Mouse (Mus musculus) embryonic stem cell, embryonic (primary cell): ENCODE measurements at regions not wholly inside any gene's neighbourhood (a gene's known extent, or its start where the extent isn't known, plus 50 kb on each side); places are given as distances from the start of the nearest gene placed in this dataset.
"Not testable (repeated sequence)": the region's sequence is repeated elsewhere in the genome, so short reads cannot be mapped to it uniquely, and the experiment has no call there.

ENCODE experiments used
- CTCF ChIA-PET, 4 experiments: fragments of 300-600 bp in 2 of 4; fragments of 350-600 bp in 2 of 4; sonication (Branson Sonifier 250); formaldehyde crosslinking; loops; one replicate each; lab custom pipeline; 2022; ENCODE audit warnings: inconsistent platforms in 2 of 4; lab: Charles Lee
- POLR2A ChIA-PET, 4 experiments: fragments of 300-600 bp in 2 of 4; fragments of 350-600 bp in 2 of 4; sonication (Branson Sonifier 250); formaldehyde crosslinking; loops; one replicate each; lab custom pipeline; 2022; ENCODE audit warnings: antibody characterized with exemption in 4 of 4, inconsistent platforms in 1 of 4; lab: Charles Lee

GRCm38 (mm10) chr19:29869526-29869925 lies 55.4 kb upstream of the Il33 start:
- CTCF ChIA-PET: interaction anchor here in 1 of 4 experiments (0.7 kb wide), 1 partner anchor 78 kb away, joined by 3 read pairs; no protein-coding TSS in a partner anchor
- POLR2A ChIA-PET: interaction anchor here in 1 of 4 experiments (0.9 kb wide), 1 partner anchor 160 kb away, joined by 4 read pairs; the partner anchor contains the start of gene Uhrf2

GRCm38 (mm10) chr19:29868681-29869080 lies 55.9 kb upstream of the Ranbp6 start:
- POLR2A ChIA-PET, CTCF ChIA-PET: not testable (repeated sequence)

GRCm38 (mm10) chr19:29866822-29867221 lies 54.0 kb upstream of the Ranbp6 start:
- CTCF ChIA-PET: no interaction called here
- POLR2A ChIA-PET: no interaction called here

DNA sequence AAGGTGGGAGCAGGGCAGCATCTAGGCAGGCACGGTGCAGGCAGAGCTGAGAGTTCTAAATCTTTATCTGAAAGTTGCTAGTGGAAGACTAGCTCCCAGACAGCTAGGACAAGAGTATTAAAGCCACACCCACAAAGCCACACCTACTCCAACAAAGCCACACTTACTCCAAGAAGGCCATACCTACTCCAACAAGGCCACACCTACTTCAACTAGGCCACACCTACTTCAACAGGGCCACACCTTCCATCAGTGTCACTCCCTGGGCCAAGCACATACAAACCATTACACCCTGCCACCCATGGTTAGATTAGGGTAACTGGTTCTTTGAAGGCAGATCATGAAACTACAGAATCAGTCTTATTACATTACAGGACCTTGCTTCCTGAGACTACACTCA lies 52.4 kb upstream of the Ranbp6 start:
- ChIA-PET POLR2A (no interaction called here), CTCF (no interaction called here)

DNA sequence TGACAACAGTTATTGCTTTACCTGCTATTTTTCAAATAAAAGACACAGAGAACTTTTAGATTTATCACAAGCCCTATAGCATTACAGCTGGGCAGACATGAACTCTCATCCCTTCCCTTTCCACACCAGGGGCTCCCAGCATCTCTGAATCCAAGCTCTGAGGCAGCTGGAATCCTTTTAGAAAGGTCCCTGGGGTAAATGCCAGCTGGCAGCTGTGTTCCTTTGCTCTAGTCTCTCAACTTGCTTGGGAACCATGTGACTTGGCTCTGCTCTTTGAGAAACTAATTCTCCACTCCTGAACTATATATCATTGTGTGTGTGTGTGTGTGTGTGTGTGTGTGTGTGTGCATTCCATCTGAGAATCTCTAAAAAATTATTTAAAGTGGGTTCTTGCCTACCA lies 50.0 kb upstream of the Ranbp6 start:
- POLR2A ChIA-PET: interaction anchor here in 1 of 4 experiments (0.6 to 0.7 kb wide), 2 partner anchors 19 to 22 kb away, joined by 3 read pairs; no protein-coding TSS in a partner anchor
- CTCF ChIA-PET: interaction anchor here in 2 of 4 experiments (0.6 to 0.7 kb wide), 2 partner anchors 86 to 271 kb away, joined by 3 to 4 read pairs; no protein-coding TSS in a partner anchor
